Mouse (Mus musculus) bone marrow macrophage, adult 2 months (primary cell): ENCODE data around the gene Supt3.

Experiments used
- CTCF ChIP-seq: IDR thresholded peaks from 2 replicates; pipeline ENCODE4 v1.5.1; 2012; ENCODE audit warnings: low read depth, mild to moderate bottlenecking, low read length, moderate library complexity
- POLR2A ChIP-seq: IDR thresholded peaks from 2 replicates; pipeline ENCODE4 v1.6.1; 2012; ENCODE audit warnings: mild to moderate bottlenecking, low read depth, low read length, borderline replicate concordance

GRCm38 (mm10) chr17:45045804-45046203 lies 268.9 kb downstream of the Supt3 start:
- TF ChIP-seq CTCF = peak; percentile 44; the same call in 1 of the 2 replicates
- no peak for TF ChIP-seq POLR2A
